Mouse (Mus musculus) neutrophil, adult 65 days (primary cell): ENCODE data around the gene Il1rl1. TPM values are rescaled to one million over a fixed set of nuclear protein-coding genes. Genes with fewer than 3 reads are reported as not detected.

Experiments
- total RNA-seq: library from RNA; stranded (reverse); gene quantifications from 2 replicates; pipeline ENCODE4 v1.2.4, GENCODE M21; 2023

The Il1rl1 gene
- 6.2 and 8.9 TPM in 2 replicates for total RNA-seq

DNA sequence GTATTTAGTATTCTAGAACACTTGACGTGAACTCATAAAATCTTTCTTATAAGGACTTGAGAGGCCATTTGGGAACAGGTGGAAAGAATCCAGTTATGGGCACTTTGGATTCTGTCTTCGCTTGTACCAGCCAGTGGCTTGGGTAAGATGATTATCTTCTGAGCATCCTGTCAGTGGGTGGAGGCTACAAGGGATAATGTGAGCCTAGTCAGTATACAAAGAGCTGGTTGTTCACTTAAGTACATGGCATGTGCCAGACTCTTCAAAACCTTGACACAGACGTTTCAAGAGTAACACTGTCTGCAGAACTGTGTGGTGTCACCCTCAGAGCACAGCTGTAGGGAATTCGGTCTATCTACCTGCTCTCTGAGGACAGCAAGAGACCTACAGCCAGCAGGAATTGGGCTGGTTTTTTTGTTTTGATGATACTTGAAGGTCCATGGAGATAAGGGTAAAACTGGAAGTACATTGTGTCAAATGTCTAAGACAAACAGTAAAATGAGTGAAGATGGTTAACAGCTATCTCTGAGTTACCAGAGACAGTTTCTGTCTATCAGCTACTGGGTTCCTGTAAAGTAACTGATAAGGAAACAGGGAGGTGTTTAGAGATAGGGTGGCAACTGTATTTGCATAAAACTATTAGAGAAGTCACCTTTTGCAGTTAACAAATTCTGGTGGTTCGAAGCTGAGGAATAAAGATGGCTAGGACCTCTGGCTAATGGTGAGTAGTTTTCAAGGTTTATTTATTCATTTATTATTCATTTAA is at the start of gene Il1rl1:
TSS of gene Il1rl1 (plus strand) at position 661 of the 766 bp plus-strand sequence.

DNA sequence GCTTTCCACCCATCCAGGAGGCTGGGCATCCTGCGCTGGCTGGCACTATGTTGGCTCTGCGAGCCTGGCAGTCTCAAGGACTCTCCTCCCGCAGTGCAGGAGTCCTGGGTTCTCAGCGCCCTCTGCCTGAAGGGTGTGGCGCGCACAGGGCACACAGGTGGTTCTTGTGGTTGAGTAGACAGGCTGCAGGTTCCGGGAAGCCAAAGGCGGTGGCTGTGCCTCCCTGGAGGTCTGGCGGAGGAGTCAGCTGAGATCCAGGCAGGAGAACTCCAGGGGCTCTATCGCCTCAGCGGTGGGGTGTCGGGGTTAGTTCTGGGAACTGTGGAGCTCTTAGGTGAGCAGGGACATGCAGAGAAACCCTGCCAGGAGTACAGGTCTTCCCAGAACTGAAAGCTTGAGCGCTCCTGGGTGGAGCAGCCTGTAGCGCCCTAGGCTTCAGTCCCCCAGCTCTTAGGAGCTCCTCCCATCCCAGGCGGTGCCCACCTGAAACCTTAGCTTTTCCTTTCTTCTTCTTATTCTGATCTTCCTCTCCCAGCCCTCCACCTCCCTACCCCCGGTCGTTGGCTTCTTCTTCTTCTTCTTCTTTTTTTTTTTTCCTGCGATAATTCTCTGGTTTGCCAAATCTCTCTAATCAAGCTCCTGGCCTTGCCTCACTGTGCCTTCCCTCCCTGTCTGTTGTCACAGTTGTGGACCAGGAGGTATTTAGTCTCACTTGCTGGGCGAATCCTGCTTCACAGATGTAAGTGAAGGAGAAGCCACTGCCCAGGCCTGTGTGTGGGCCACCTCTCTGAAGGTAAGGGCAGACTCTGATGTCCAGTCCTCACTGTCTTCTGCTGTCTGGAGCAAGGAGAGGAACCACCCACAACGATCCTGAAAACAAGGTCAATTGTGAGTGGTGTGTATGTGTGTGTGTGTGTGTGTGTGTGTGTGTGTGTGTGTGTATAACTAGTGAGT is 36.4 kb downstream of the Il1rl1 start, which contains the start of gene Il18r1:
TSS of gene Il18r1 (plus strand) at position 76 of the 954 bp plus-strand sequence.

Other genes starting within 250 kb of the Il1rl1 start
- 0.95 and 1.4 TPM in 2 replicates for gene Il1r1, start 204.5 kb upstream of the Il1rl1 start, total RNA-seq
- gene Il1rl2, start 105.0 kb upstream of the Il1rl1 start, total RNA-seq: 7.0 and 11.0 TPM in 2 replicates
- 27.0 and 35.2 TPM in 2 replicates for gene Il18r1, start 36.0 kb downstream of the Il1rl1 start, total RNA-seq
- 300 and 435 TPM in 2 replicates for gene Il18rap, start 85.8 kb downstream of the Il1rl1 start, total RNA-seq
- gene Slc9a4, start 150.5 kb downstream of the Il1rl1 start, total RNA-seq: not detected in 2 replicates